Mouse (Mus musculus): ENCODE measurements at regions not wholly inside any gene's neighbourhood (a gene's known extent, or its start where the extent isn't known, plus 50 kb on each side); places are given as distances from the start of the nearest gene placed in this dataset.

DNA sequence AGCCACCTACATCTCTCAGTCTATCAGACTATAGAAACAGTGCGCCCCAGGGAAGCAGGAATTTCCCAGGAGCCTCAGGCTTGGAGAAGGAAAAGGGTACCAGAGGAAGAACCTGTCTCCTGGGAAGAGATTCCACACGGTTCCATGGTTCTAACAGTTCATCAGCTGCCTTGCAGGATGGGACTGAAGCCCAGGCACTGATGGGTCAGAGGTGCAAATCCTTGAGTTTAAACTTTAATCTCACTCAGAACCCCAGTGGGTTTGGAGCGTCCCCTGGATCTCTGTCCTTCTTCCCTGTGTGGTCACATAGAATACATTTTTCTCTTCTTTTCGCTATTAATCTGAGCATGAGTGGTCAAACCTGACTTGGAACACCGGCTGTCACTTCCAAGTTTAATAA is 67.9 kb upstream of the Slc22a12 start:
- Histone ChIP-seq H3K36me3 (replicated peaks in 1 of 2; ENCODE audit: control insufficient read depth in 1 of 2, insufficient read depth in 1 of 2, low read length in 1 of 2) (no peaks in the 10 kb centered on the region), H3K27ac (ENCODE audit: insufficient read depth, low read depth) (no peak overlapping the region), H3K27me3 (replicated peaks) (peaks cover 14% of the 10 kb centered on the region), H3K4me2 (ENCODE audit: insufficient read depth, low read depth, poor library complexity, severe bottlenecking) (no peak overlapping the region), H3K4me3 (replicated peaks in 1 of 3; ENCODE audit: low read depth in 2 of 3, low read length in 2 of 3, poor library complexity in 1 of 3) (no peak overlapping the region), H3K4me1 (ENCODE audit: control insufficient read depth in 1 of 2, insufficient read depth in 2 of 2) (no peaks in the 10 kb centered on the region), H3K9me3 (replicated peaks; ENCODE audit: low read length) (peaks cover 5% of the 10 kb centered on the region), H3K9ac (ENCODE audit: insufficient read depth, low read depth) (no peak overlapping the region), H3K79me2 (replicated peaks; ENCODE audit: control insufficient read depth, extremely low read depth, insufficient read depth, poor library complexity, severe bottlenecking) (no peaks in the 10 kb centered on the region)
- no peak for DNase-seq (ENCODE audit: extremely low read depth)
- TF ChIP-seq ZNF384 (IDR thresholded peaks at IDR 0.05; ENCODE audit: low read depth, low read length) = no peak
- TF ChIP-seq USF2 (conservative IDR thresholded peaks at IDR 0.05; ENCODE audit: low read depth, low read length) = no peak
- TF ChIP-seq CHD1 (IDR thresholded peaks at IDR 0.05; ENCODE audit: low read depth, low read length) = no peak
- no peak for TF ChIP-seq TBP (conservative IDR thresholded peaks at IDR 0.05; ENCODE audit: low read depth, low read length)
- in situ Hi-C loops (cut with MboI; ENCODE audit: low pct_ligation_motif_present, low pct_unique_long_range_greater_than_20kb, low sequenced_read_pairs) (no loop called here), dilution Hi-C loops (cut with MboI; ENCODE audit: extremely low pct_ligation_motif_present, extremely low pct_unique_long_range_greater_than_20kb, low sequenced_read_pairs) (no loop called here)

DNA sequence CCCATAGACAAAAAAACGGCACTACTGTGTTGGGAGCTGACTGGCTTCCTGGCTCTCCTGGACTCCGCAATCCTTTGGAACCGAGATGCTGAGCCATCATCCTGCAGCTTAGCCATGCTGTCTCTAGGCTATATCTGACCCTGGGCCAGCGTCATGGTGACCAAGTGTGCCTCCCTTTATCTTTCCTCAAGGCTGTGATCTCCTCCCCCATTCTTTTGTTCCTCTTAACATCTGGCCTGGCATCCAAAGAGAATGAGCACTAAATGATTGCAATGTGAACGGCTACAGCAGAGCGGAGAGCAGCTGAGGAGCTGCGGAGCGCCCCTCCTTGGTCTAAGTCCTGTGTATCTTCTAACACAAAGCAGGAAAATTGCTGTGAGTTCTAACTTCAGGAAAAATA is 67.2 kb upstream of the Slc22a12 start:
- TF ChIP-seq JUN (IDR thresholded peaks at IDR 0.05; ENCODE audit: insufficient read depth, low read depth, low read length) = no peak
- no peak for TF ChIP-seq RAD21 (IDR thresholded peaks at IDR 0.05; ENCODE audit: low read depth, low read length)
- no peak for TF ChIP-seq SIN3A (IDR thresholded peaks at IDR 0.05; ENCODE audit: low read length)
- TF ChIP-seq SMC3 (IDR thresholded peaks at IDR 0.05; ENCODE audit: low read depth, low read length) = no peak
- no peak for TF ChIP-seq EP300 (IDR thresholded peaks at IDR 0.05; ENCODE audit: low read length)
- no peak for TF ChIP-seq NELFE (IDR thresholded peaks at IDR 0.05; ENCODE audit: low read depth, low read length)
- no peak for TF ChIP-seq UBTF (IDR thresholded peaks at IDR 0.05; ENCODE audit: low read depth, low read length)
- TF ChIP-seq CHD2 (IDR thresholded peaks at IDR 0.05; ENCODE audit: low read length) = no peak
- TF ChIP-seq MAZ (IDR thresholded peaks at IDR 0.05; ENCODE audit: low read depth, low read length) = no peak
- TF ChIP-seq KAT2A (IDR thresholded peaks at IDR 0.05; ENCODE audit: insufficient replicate concordance, low read length) = no peak
- no peak for TF ChIP-seq NRF1 (IDR thresholded peaks at IDR 0.05; ENCODE audit: low read depth, low read length)
- H3K4me3 ChIP-seq (replicated peaks in 1 of 3; ENCODE audit: low read depth in 2 of 3, low read length in 2 of 3, poor library complexity in 1 of 3) = no peak overlapping the region
- H3K79me2 ChIP-seq (replicated peaks; ENCODE audit: control insufficient read depth, extremely low read depth, insufficient read depth, poor library complexity, severe bottlenecking) = no peaks in the 10 kb centered on the region
- no peak overlapping the region for H3K4me2 ChIP-seq (ENCODE audit: insufficient read depth, low read depth, poor library complexity, severe bottlenecking)
- no peaks in the 10 kb centered on the region for H3K36me3 ChIP-seq (replicated peaks in 1 of 2; ENCODE audit: control insufficient read depth in 1 of 2, insufficient read depth in 1 of 2, low read length in 1 of 2)
- no peaks in the 10 kb centered on the region for H3K4me1 ChIP-seq (ENCODE audit: control insufficient read depth in 1 of 2, insufficient read depth in 2 of 2)
- H3K9ac ChIP-seq (ENCODE audit: insufficient read depth, low read depth) = no peak overlapping the region
- DNase-seq (ENCODE audit: extremely low read depth) = no peak
- peaks cover 12% of the 10 kb centered on the region for H3K27me3 ChIP-seq (replicated peaks)
- H3K9me3 ChIP-seq (replicated peaks; ENCODE audit: low read length) = peaks cover 5% of the 10 kb centered on the region
- dilution Hi-C loops (cut with MboI; ENCODE audit: extremely low pct_ligation_motif_present, extremely low pct_unique_long_range_greater_than_20kb, low sequenced_read_pairs) (no loop called here), in situ Hi-C loops (cut with MboI; ENCODE audit: low pct_ligation_motif_present, low pct_unique_long_range_greater_than_20kb, low sequenced_read_pairs) (no loop called here)
- no peak overlapping the region for H3K27ac ChIP-seq (ENCODE audit: insufficient read depth, low read depth)

DNA sequence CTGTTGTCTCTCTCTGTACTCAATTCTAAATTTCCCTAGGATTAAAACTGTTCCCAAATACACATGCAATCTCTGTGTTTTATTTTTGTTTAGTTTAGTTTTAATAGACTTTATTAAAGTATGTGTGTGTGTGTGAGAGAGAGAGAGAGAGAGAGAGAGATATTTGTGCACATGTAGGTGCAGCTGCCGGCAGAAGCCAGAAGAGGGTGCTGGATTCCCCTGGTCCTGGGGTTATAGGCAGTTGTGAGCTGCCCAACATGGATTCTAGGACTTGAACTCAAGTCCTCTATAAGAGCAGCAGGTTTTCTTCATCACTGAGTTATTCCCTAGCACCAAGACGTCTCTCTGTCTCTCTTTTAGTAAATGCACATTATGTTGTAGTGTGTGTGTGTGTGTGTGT is 64.7 kb upstream of the Slc22a12 start:
- Histone ChIP-seq H3K9ac (ENCODE audit: insufficient read depth, low read depth) (no peak overlapping the region), H3K9me3 (replicated peaks; ENCODE audit: low read length) (no peaks in the 10 kb centered on the region), H3K36me3 (replicated peaks in 1 of 2; ENCODE audit: control insufficient read depth in 1 of 2, insufficient read depth in 1 of 2, low read length in 1 of 2) (no peaks in the 10 kb centered on the region), H3K27ac (ENCODE audit: insufficient read depth, low read depth) (no peak overlapping the region), H3K4me1 (ENCODE audit: control insufficient read depth in 1 of 2, insufficient read depth in 2 of 2) (no peaks in the 10 kb centered on the region), H3K4me3 (replicated peaks in 1 of 3; ENCODE audit: low read depth in 2 of 3, low read length in 2 of 3, poor library complexity in 1 of 3) (no peak overlapping the region), H3K27me3 (replicated peaks) (peaks cover 13% of the 10 kb centered on the region), H3K79me2 (replicated peaks; ENCODE audit: control insufficient read depth, extremely low read depth, insufficient read depth, poor library complexity, severe bottlenecking) (no peaks in the 10 kb centered on the region), H3K4me2 (ENCODE audit: insufficient read depth, low read depth, poor library complexity, severe bottlenecking) (no peak overlapping the region)
- DNase-seq (ENCODE audit: extremely low read depth) = no peak
- TF ChIP-seq SIN3A (IDR thresholded peaks at IDR 0.05; ENCODE audit: low read length) = no peak
- no peak for TF ChIP-seq POLR2AphosphoS2 (IDR thresholded peaks at IDR 0.05; ENCODE audit: low read depth, low read length)
- no peak for TF ChIP-seq JUND (conservative IDR thresholded peaks at IDR 0.05; ENCODE audit: low read depth, low read length)
- peak; percentile 31 for TF ChIP-seq RAD21 (IDR thresholded peaks at IDR 0.05; ENCODE audit: low read depth, low read length)
- TF ChIP-seq SMC3 (IDR thresholded peaks at IDR 0.05; ENCODE audit: low read depth, low read length) = peak; percentile 43
- no peak for TF ChIP-seq POLR2A (IDR thresholded peaks at IDR 0.05; ENCODE audit: low read depth, low read length)
- TF ChIP-seq KAT2A (IDR thresholded peaks at IDR 0.05; ENCODE audit: insufficient replicate concordance, low read length) = no peak
- peak in 1 of 2 experiments; percentile 54; a peak in 2 of 4 replicates for TF ChIP-seq CTCF (conservative IDR thresholded peaks at IDR 0.05 in 1 of 2, IDR thresholded peaks at IDR 0.05 in 1 of 2; ENCODE audit: low read depth in 2 of 2, low read length in 2 of 2)
- TF ChIP-seq BHLHE40 (IDR thresholded peaks at IDR 0.05; ENCODE audit: low read depth, low read length) = no peak
- no peak for TF ChIP-seq IRF4 (IDR thresholded peaks at IDR 0.05; ENCODE audit: low read depth, low read length)
- in situ Hi-C loops (cut with MboI; ENCODE audit: low pct_ligation_motif_present, low pct_unique_long_range_greater_than_20kb, low sequenced_read_pairs) (no loop called here), dilution Hi-C loops (cut with MboI; ENCODE audit: extremely low pct_ligation_motif_present, extremely low pct_unique_long_range_greater_than_20kb, low sequenced_read_pairs) (no loop called here)

All from CH12.LX (cell line).